Mouse (Mus musculus) stomach, embryonic 14.5 days (tissue): ENCODE results near the gene Sorbs1. TPM values are rescaled to one million over a fixed set of nuclear protein-coding genes. Genes with fewer than 3 reads are reported as not detected.

ENCODE experiments used
- ATAC-seq: fragments of 200-750 bp; cut with Nextera tagmentation; 2 replicates; pipeline ENCODE4 v1.8.0; 2017; ENCODE audit warnings: low read depth, moderate TSS enrichment; ENCODE audit not compliant: insufficient number of reproducible peaks, insufficient read depth, low FRiP score
- H3K27ac ChIP-seq: fragments of 300-500 bp; sonication (generic); 2 replicates; pipeline ENCODE4 v1.5.1; 2014; ENCODE audit warnings: mild to moderate bottlenecking, low read length, moderate library complexity, mixed read lengths
- H3K27me3 ChIP-seq: fragments of 300-500 bp; sonication (generic); 2 replicates; pipeline ENCODE4 v1.6.1; 2014; ENCODE audit warnings: low read length, control low read depth, mixed read lengths; ENCODE audit not compliant: control insufficient read depth, insufficient read depth
- H3K36me3 ChIP-seq: fragments of 300-500 bp; sonication (generic); 2 replicates; pipeline ENCODE4 v1.6.1; 2014; ENCODE audit warnings: mild to moderate bottlenecking, control low read depth, low read length, moderate library complexity, mixed read lengths; ENCODE audit not compliant: control insufficient read depth, insufficient read depth
- H3K4me1 ChIP-seq: fragments of 300-500 bp; sonication (generic); 2 replicates; pipeline ENCODE4 v1.6.1; 2014; ENCODE audit warnings: low read length, control low read depth, mixed read lengths; ENCODE audit not compliant: control insufficient read depth, insufficient read depth
- H3K4me2 ChIP-seq: fragments of 300-500 bp; sonication (generic); replicated peaks from 2 replicates; pipeline ENCODE4 v1.6.1; 2014; ENCODE audit warnings: low read depth, low read length, control low read depth
- H3K4me3 ChIP-seq: fragments of 300-500 bp; sonication (generic); 2 replicates; pipeline ENCODE4 v1.5.1; 2014; ENCODE audit warnings: low read depth, low read length, control low read depth
- H3K9ac ChIP-seq: fragments of 300-500 bp; sonication (generic); replicated peaks from 2 replicates; pipeline ENCODE4 v1.6.1; 2014; ENCODE audit warnings: low read depth, mild to moderate bottlenecking, control low read depth, low read length, moderate library complexity, mixed read lengths
- H3K9me3 ChIP-seq: fragments of 300-500 bp; sonication (generic); 2 replicates; pipeline ENCODE4 v1.6.1; 2016; ENCODE audit warnings: low read depth, low read length, control low read depth; ENCODE audit not compliant: control insufficient read depth
- WGBS: fragments of 180-500 bp; shearing (Covaris S2); extraction: QIAGEN DNeasy Blood & Tissue Kit; methylation state at CpG from one replicate; pipeline ENCODE4 v1.1.7; 2014; 5-methylcytosine and 5-hydroxymethylcytosine counted together
- polyA plus RNA-seq: library from polyadenylated mRNA; unstranded; fragments of >200 nt; fragmentation: Nextera tagmentation; extraction: Ambion mirVana; gene quantifications from 2 replicates; pipeline ENCODE4 v1.2.1, GENCODE M21; 2014

Sorbs1 gene
- polyA plus RNA-seq, 1 experiment from 2014 or later = 84.0 TPM

DNA sequence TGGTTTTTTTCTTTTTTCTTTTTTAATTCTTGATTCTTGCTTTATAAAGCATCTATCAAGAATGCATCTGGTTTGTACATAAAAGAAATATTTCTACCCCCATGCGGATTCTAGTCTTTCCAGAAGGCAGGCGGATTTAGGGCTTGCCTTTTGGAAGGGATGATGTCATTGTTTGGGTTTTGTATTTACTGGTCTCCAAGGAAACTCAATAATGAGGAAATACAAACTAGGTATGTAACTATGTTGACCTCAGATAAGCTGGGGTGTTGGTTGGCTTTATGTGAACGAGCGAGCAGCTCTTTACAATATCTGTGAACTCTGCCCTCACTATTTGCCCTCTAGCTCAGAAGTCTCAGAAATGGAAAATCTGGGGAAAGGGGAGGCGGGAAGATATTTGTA, 266.3 kb downstream of the Sorbs1 start:
- 39% methylated on average over 5 of the region's 5 CpGs for WGBS
- no peaks in the 10 kb centered on the region for H3K27me3 ChIP-seq
- H3K4me2 ChIP-seq = no peak overlapping the region
- 0 out of 2 replicates have a peak, but pooled peaks cover 3% of the 10 kb centered on the region for H3K36me3 ChIP-seq
- no peaks in the 10 kb centered on the region for H3K9me3 ChIP-seq
- H3K4me1 ChIP-seq = no peaks in the 10 kb centered on the region
- H3K4me3 ChIP-seq = no peak overlapping the region
- no peak overlapping the region for H3K9ac ChIP-seq
- ATAC-seq = peak; percentile 84
- no peak overlapping the region for H3K27ac ChIP-seq

DNA sequence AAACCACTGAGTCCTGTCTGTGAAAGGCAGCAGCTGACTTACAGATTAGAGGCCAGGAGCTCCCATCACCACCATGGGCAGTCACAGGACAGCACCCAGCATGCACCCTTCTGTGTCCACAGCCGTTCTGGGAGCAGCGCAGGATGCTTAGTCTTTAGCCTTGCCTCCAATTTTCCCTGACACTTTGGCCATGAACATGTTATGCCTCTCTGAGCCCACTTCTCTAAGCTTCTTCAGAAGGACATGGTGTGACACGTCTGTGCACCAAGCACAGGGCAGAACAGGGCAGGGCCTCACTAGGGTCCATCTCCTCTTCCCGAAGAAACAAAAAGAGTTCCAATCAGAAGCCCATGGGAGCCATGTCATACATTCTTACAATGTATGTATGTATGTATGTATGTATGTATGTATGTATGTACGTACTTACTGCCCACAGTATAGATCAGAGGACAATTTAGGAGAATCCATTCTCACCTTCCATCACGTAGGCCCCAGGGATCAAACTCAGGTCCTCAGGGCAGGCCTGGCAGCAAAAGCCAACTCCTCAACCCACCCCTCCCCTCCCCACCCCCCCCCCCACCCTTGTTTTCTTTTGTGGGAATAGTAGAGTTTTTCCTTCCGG, 266.8 kb downstream of the Sorbs1 start:
- Histone ChIP-seq H3K9me3 (no peaks in the 10 kb centered on the region), H3K36me3 (0 out of 2 replicates have a peak, but pooled peaks cover 3% of the 10 kb centered on the region), H3K4me3 (no peak overlapping the region), H3K9ac (no peak overlapping the region), H3K27ac (peak overlapping the region; percentile 29; the same call in 1 of the 2 replicates), H3K27me3 (no peaks in the 10 kb centered on the region), H3K4me1 (no peaks in the 10 kb centered on the region), H3K4me2 (no peak overlapping the region)
- 81% methylated on average over 7 of the region's 7 CpGs for WGBS
- ATAC-seq = no peak

Other genes with a start within 250 kb of the Sorbs1 start
- gene Pdlim1, start 241.9 kb downstream of the Sorbs1 start, polyA plus RNA-seq = 213 and 220 TPM in 2 replicates
- gene Aldh18a1, start 74.7 kb upstream of the Sorbs1 start, polyA plus RNA-seq = 60.8 and 70.3 TPM in 2 replicates
- 10.4 and 11.4 TPM in 2 replicates for gene Tctn3, start 98.5 kb upstream of the Sorbs1 start, polyA plus RNA-seq
- gene Entpd1, start 98.6 kb upstream of the Sorbs1 start, polyA plus RNA-seq = 11.3 and 12.2 TPM in 2 replicates
- gene Cc2d2b, start 235.0 kb upstream of the Sorbs1 start, polyA plus RNA-seq = not detected in 2 replicates